Mouse (Mus musculus) liver, embryonic 12.5 days (tissue): ENCODE measurements around the gene Rhot1. TPM values are rescaled to one million over a fixed set of nuclear protein-coding genes. Genes with fewer than 3 reads are reported as not detected.
"Not testable (repeated sequence)": the region's sequence is repeated elsewhere in the genome, so short reads cannot be mapped to it uniquely, and the experiment has no call there.

Experiments
- ATAC-seq: fragments of 200-750 bp; cut with Nextera tagmentation; 2 replicates; pipeline ENCODE4 v1.8.0; 2017; ENCODE audit warnings: moderate number of reproducible peaks, mild to moderate bottlenecking, moderate library complexity
- H3K27ac ChIP-seq: fragments of 300-500 bp; sonication (generic); 2 replicates; pipeline ENCODE4 v1.5.1; 2016; ENCODE audit warnings: mild to moderate bottlenecking
- H3K27me3 ChIP-seq: fragments of 300-500 bp; sonication (generic); replicated peaks from 2 replicates; pipeline ENCODE4 v1.6.1; 2016; ENCODE audit warnings: mild to moderate bottlenecking, moderate library complexity
- H3K36me3 ChIP-seq: fragments of 300-500 bp; sonication (generic); 2 replicates; pipeline ENCODE4 v1.6.1; 2016; ENCODE audit warnings: mild to moderate bottlenecking, moderate library complexity
- H3K4me1 ChIP-seq: fragments of 300-500 bp; sonication (generic); 2 replicates; pipeline ENCODE4 v1.6.1; 2016
- H3K4me2 ChIP-seq: fragments of 300-500 bp; sonication (generic); 2 replicates; pipeline ENCODE4 v1.6.1; 2016; ENCODE audit warnings: mild to moderate bottlenecking, moderate library complexity
- H3K4me3 ChIP-seq: fragments of 300-500 bp; sonication (generic); 2 replicates; pipeline ENCODE4 v1.5.1; 2016; ENCODE audit warnings: mild to moderate bottlenecking, moderate library complexity
- H3K9ac ChIP-seq: fragments of 300-500 bp; sonication (generic); 2 replicates; pipeline ENCODE4 v1.6.1; 2016; ENCODE audit warnings: mild to moderate bottlenecking, moderate library complexity
- H3K9me3 ChIP-seq: fragments of 300-500 bp; sonication (generic); replicated peaks from 2 replicates; pipeline ENCODE4 v1.6.1; 2016; ENCODE audit warnings: mild to moderate bottlenecking, moderate library complexity
- WGBS: fragments of 180-500 bp; shearing (Covaris S2); methylation state at CpG from one replicate; pipeline ENCODE4 v1.1.7; 2016; ENCODE audit not compliant: insufficient replicate concordance; 5-methylcytosine and 5-hydroxymethylcytosine counted together
- polyA plus RNA-seq: library from polyadenylated mRNA; unstranded; fragments of >200 nt; fragmentation: Nextera tagmentation; extraction: Ambion mirVana; gene quantifications from 2 replicates; pipeline ENCODE4 v1.2.1, GENCODE M21; 2016

Gene Rhot1
- polyA plus RNA-seq, 1 experiment from 2014 or later, result 36.7 TPM

- 0 out of 2 replicates have a peak, but pooled peaks have one; percentile 8 for ATAC-seq
- Histone ChIP-seq H3K4me3 (no peak overlapping the region), H3K27me3 (peaks cover 3% of the 10 kb centered on the region; the same call in 1 of the 2 replicates), H3K27ac (0 out of 2 replicates have a peak overlapping the region, but pooled peaks have one; percentile 5), H3K4me1 (0 out of 2 replicates have a peak, but pooled peaks cover 4% of the 10 kb centered on the region), H3K9ac (no peak overlapping the region), H3K4me2 (no peak overlapping the region), H3K36me3 (no peaks in the 10 kb centered on the region), H3K9me3 (no peaks in the 10 kb centered on the region)
- WGBS, result 58% methylated on average over 11 of the region's 11 CpGs
Observed at GRCm38 (mm10) chr11:80176911-80177895, 31.6 kb upstream of the Rhot1 start.

GRCm38 (mm10) chr11:80178316-80178715 lies 30.5 kb upstream of the Rhot1 start:
- peaks cover 4% of the 10 kb centered on the region; the same call in 1 of the 2 replicates for H3K4me1 ChIP-seq
- no peaks in the 10 kb centered on the region for H3K36me3 ChIP-seq
- ATAC-seq, result no peak
- no peaks in the 10 kb centered on the region for H3K9me3 ChIP-seq
- no peak overlapping the region for H3K4me3 ChIP-seq
- no peak overlapping the region for H3K27ac ChIP-seq
- H3K27me3 ChIP-seq, result no peaks in the 10 kb centered on the region
- no peak overlapping the region for H3K4me2 ChIP-seq
- H3K9ac ChIP-seq, result no peak overlapping the region
- 71% methylated on average over 8 of the region's 8 CpGs for WGBS

- H3K4me3 ChIP-seq, result no peak overlapping the region
- H3K36me3 ChIP-seq, result 0 out of 2 replicates have a peak, but pooled peaks cover 3% of the 10 kb centered on the region
- no peaks in the 10 kb centered on the region for H3K9me3 ChIP-seq
- 58% methylated on average over 5 of the region's 5 CpGs for WGBS
- H3K4me2 ChIP-seq, result no peak overlapping the region
- no peak overlapping the region for H3K27ac ChIP-seq
- H3K4me1 ChIP-seq, result peaks cover 19% of the 10 kb centered on the region
- no peak for ATAC-seq
- H3K9ac ChIP-seq, result no peak overlapping the region
- H3K27me3 ChIP-seq, result no peaks in the 10 kb centered on the region
Observed at GRCm38 (mm10) chr11:80181021-80181749, 27.6 kb upstream of the Rhot1 start.

GRCm38 (mm10) chr11:80183054-80183704 lies 25.6 kb upstream of the Rhot1 start:
- H3K9me3 ChIP-seq, H3K36me3 ChIP-seq, H3K27me3 ChIP-seq: not testable (repeated sequence)
- Histone ChIP-seq H3K4me1 (peaks cover 15% of the 10 kb centered on the region), H3K4me3 (peak overlapping the region; percentile 83), H3K27ac (0 out of 2 replicates have a peak overlapping the region, but pooled peaks have one; percentile 45), H3K4me2 (peak overlapping the region; percentile 93), H3K9ac (peak overlapping the region; percentile 88)
- peak; percentile 75 for ATAC-seq
- 35% methylated on average over 12 of the region's 12 CpGs for WGBS

DNA sequence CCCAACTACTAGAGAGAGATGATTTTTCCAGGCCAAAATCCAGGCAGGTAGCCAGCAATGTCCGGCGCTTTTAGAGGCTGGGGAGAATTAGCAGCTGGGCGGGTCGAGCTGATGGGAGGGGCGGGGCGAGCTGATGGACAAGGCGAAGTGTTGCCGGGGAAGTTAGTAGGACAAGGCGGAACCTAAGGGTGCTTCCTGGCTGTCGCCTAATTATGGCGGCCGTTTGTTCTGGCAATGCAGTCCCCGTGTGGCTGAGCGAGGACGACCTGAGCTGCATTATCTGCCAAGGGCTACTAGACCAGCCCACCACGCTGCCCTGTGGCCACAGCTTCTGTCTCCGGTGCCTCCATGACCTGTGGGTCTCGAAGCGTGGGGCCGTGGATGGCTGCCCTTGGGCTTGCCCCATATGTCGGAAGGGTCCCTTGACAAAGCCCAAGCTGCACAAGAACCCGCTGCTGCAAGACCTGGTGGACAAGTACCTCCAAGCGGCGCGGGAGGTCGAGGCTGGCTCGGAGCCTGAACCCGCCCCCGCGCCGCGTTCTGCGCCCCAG lies 25.0 kb upstream of the Rhot1 start, which contains the start of gene Rnf135:
TSS of gene Rnf135 (plus strand) at position 147 of the 551 bp plus-strand sequence.
- H3K4me3 ChIP-seq, result peak within 1 kb of the TSS; percentile 83
- peak; percentile 94 for ATAC-seq
- H3K27me3 ChIP-seq, result no peaks in the 10 kb centered on the region
- under 1% methylated on average over 33 of the region's 33 CpGs for WGBS
- peak within 1 kb of the TSS; percentile 93 for H3K4me2 ChIP-seq
- H3K9me3 ChIP-seq, result no peaks in the 10 kb centered on the region
- peaks cover 15% of the 10 kb centered on the region for H3K4me1 ChIP-seq
- H3K9ac ChIP-seq, result peak within 1 kb of the TSS; percentile 88
- peak within 1 kb of the TSS; percentile 83 for H3K27ac ChIP-seq
- 0 out of 2 replicates have a peak, but pooled peaks cover 3% of the 10 kb centered on the region for H3K36me3 ChIP-seq

- Histone ChIP-seq H3K27ac (peak overlapping the region; percentile 83; the same call in 1 of the 2 replicates), H3K4me3 (peak overlapping the region; percentile 83), H3K9ac (peak overlapping the region; percentile 88), H3K9me3 (no peaks in the 10 kb centered on the region), H3K4me2 (peak overlapping the region; percentile 93), H3K4me1 (peaks cover 15% of the 10 kb centered on the region), H3K27me3 (no peaks in the 10 kb centered on the region), H3K36me3 (0 out of 2 replicates have a peak, but pooled peaks cover 8% of the 10 kb centered on the region)
- no peak for ATAC-seq
- WGBS, result 74% methylated on average over 6 of the region's 6 CpGs
Observed at GRCm38 (mm10) chr11:80184531-80185071, 24.2 kb upstream of the Rhot1 start.

GRCm38 (mm10) chr11:80185441-80185976 lies 23.3 kb upstream of the Rhot1 start:
- H3K9me3 ChIP-seq, H3K9ac ChIP-seq, H3K4me2 ChIP-seq, H3K4me3 ChIP-seq, ATAC-seq, H3K27ac ChIP-seq, H3K36me3 ChIP-seq, H3K27me3 ChIP-seq: not testable (repeated sequence)
- 65% methylated on average over 5 of the region's 5 CpGs for WGBS
- H3K4me1 ChIP-seq, result peaks cover 15% of the 10 kb centered on the region

DNA sequence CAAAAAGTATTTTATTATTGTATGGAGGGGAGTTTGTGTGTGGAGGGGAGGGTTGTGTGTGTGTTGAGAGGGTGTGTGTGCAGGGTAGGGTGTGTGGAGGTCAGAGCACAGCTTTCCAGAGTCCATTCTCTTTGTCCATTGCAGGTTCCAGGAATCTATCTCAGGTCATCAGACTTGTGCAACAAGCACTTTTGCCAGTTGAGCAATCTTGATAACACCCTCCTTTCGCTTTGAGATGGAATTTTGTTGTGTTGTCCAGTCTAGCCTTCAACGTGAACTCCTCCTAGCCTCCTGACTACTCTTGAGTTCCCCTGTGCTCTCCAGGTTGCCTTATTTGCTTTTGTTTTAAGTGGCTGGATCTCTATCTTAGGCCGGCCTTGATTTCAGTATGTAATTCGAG lies 18.5 kb upstream of the Rhot1 start:
- Histone ChIP-seq H3K4me3 (no peak overlapping the region), H3K9ac (no peak overlapping the region), H3K4me2 (no peak overlapping the region), H3K36me3 (peaks cover 32% of the 10 kb centered on the region), H3K4me1 (no peaks in the 10 kb centered on the region), H3K27me3 (no peaks in the 10 kb centered on the region), H3K9me3 (no peaks in the 10 kb centered on the region), H3K27ac (no peak overlapping the region)
- no peak for ATAC-seq
- WGBS, result 61% methylated on average over 4 of the region's 4 CpGs

- Histone ChIP-seq H3K36me3 (peaks cover 30% of the 10 kb centered on the region), H3K4me2 (no peak overlapping the region), H3K9me3 (no peaks in the 10 kb centered on the region), H3K27me3 (no peaks in the 10 kb centered on the region), H3K27ac (no peak overlapping the region), H3K4me1 (no peaks in the 10 kb centered on the region), H3K4me3 (no peak overlapping the region), H3K9ac (no peak overlapping the region)
- WGBS, result 69% methylated on average over 4 of the region's 4 CpGs
- no peak for ATAC-seq
Observed at GRCm38 (mm10) chr11:80193827-80194226, 15.0 kb upstream of the Rhot1 start.

- no peaks in the 10 kb centered on the region for H3K4me1 ChIP-seq
- no peaks in the 10 kb centered on the region for H3K9me3 ChIP-seq
- WGBS, result 64% methylated on average over 7 of the region's 7 CpGs
- peaks cover 24% of the 10 kb centered on the region for H3K36me3 ChIP-seq
- no peak for ATAC-seq
- no peak overlapping the region for H3K27ac ChIP-seq
- no peaks in the 10 kb centered on the region for H3K27me3 ChIP-seq
- no peak overlapping the region for H3K4me2 ChIP-seq
- no peak overlapping the region for H3K4me3 ChIP-seq
- no peak overlapping the region for H3K9ac ChIP-seq
Observed at GRCm38 (mm10) chr11:80196351-80196750, 12.5 kb upstream of the Rhot1 start.

GRCm38 (mm10) chr11:80199316-80199715 lies 9.5 kb upstream of the Rhot1 start:
- Histone ChIP-seq H3K9ac (no peak overlapping the region), H3K4me2 (no peak overlapping the region), H3K36me3 (peaks cover 11% of the 10 kb centered on the region), H3K9me3 (no peaks in the 10 kb centered on the region), H3K27me3 (no peaks in the 10 kb centered on the region), H3K4me1 (no peaks in the 10 kb centered on the region), H3K4me3 (no peak overlapping the region), H3K27ac (no peak overlapping the region)
- ATAC-seq, result 0 out of 2 replicates have a peak, but pooled peaks have one; percentile 35
- 66% methylated on average over 3 of the region's 3 CpGs for WGBS
